Mouse (Mus musculus) left cerebral cortex, adult 8-10 months (tissue): ENCODE measurements around the gene Metrn. TPM values are rescaled to one million over a fixed set of nuclear protein-coding genes. Genes with fewer than 3 reads are reported as not detected.

ENCODE experiments used
- DNase-seq, 2 experiments: peaks; one replicate each; pipeline ENCODE4 v3.0.0; 2022; ENCODE audit warnings: low spot score in 2 of 2
- total RNA-seq, 4 experiments: library from RNA; stranded (reverse); gene quantifications; 2 replicates each; pipeline ENCODE4 v1.2.4; 2022

Gene Metrn
- total RNA-seq, 4 experiments from 2014 or later = 83.0 to 89.4 (median 88.3) TPM

DNA sequence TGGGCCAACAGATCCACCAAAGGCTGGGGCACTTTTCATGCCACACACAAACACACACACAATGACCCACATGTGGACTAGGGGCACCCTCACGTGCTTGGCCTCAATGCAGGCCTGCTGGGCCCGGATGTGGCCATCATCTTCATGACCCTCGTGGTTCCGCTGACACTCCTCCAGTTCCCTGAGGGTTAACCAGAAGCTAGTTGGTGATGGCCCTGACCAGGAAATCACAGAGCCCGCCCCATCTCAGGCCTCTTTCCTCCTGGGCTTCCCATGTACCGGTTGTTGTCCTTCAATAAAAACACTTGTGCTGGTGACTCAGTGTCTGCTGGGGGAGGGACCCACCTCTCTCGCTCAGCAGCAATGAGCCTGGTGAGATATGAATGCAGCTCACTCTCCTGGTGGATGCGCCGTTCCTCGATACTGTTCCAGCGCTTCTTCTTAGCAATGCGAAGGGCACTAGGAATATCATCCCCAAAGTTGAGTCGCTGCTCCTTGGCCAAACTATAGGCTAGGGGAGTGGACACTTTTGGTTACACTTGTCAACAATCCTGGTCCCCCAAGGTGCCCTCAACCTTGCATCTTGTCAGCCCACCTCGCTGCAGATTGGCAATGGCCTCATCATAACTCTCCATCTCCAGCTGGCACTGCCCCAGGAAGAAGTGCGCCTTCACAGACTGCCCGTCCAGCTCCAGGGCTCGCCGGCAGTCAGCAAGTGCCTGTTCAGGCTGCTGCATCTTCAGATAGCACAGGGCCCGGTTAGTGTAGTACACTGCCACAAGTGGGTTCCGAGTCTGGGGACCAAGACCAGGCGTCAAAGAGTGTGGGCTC lies 34.7 kb upstream of the Metrn start:
- no peak for DNase-seq

DNA sequence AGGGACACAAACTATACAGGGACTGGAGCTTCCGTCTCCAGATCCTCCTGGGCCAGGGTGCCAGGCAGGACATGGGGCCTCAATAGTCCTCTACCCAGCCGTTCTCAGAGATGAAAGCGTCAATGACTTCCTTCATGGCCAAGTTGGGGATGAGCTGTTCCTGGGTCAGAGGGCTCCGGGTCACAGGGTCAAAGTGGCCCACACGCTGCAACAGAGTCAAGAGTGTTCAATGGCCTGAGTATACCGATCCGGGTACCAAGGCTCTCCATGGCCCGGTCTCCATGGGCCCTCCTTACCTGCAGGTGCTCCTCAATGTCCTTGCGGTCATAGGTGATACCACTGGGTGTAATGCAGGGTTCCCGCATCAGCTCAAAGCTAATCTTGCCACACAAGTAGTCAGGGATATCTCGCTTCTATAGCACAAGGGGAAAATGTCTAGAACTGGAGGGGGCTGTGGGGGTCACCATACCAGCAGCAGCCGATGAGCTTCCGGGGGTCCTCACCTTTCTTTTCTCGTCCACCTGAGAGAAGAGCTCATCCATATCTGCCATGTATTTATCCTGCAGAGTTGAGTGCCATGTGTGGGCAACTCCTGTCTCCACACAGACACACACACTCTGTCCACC lies 34.0 kb upstream of the Metrn start:
- DNase-seq = no peak

DNA sequence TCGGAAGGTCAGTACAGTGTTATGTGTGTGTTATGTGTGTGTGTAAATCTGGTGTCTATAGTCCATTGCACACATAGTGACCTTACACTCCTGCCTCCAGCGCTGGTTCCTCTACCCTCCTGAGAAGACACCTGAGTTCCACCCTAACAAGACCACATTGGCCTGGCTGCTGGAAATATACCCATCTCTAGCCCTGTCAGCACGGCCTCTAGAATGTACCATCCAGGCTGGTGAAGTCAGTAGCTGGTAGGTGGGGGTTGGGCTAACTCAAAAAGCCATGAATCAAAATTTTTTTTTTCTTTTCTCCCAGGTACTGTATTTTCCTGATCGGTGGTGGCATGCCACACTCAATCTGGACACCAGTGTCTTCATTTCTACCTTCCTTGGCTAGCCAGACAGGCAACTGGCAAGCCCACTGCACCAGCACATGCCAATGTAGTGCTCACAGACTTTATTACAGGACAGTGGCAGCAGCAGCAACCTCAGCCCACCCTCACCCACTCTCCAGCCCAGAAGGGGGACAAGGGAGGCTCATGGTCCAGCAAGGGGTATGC lies 33.3 kb upstream of the Metrn start:
- no peak for DNase-seq

DNA sequence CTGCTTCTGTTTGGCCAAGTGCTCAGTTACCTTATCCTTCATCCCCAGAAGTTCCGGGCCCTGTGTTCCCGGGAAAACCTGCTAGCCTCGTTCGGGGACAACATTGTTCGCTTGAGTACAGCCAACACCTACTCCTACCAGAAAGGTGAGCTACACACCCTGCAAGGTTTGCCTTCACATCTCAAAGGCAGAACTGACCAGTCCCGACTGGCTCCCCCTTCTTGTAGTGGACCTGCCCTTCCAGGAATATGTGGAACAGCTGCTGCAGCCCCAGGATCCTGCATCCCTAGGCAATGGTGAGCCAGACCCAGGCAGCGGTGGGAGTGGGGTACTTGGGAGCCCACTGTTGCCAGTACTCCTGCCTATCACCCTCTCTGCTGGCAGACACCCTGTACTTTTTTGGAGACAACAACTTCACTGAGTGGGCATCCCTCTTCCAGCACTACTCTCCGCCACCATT lies 32.7 kb upstream of the Metrn start:
- DNase-seq = no peak

DNA sequence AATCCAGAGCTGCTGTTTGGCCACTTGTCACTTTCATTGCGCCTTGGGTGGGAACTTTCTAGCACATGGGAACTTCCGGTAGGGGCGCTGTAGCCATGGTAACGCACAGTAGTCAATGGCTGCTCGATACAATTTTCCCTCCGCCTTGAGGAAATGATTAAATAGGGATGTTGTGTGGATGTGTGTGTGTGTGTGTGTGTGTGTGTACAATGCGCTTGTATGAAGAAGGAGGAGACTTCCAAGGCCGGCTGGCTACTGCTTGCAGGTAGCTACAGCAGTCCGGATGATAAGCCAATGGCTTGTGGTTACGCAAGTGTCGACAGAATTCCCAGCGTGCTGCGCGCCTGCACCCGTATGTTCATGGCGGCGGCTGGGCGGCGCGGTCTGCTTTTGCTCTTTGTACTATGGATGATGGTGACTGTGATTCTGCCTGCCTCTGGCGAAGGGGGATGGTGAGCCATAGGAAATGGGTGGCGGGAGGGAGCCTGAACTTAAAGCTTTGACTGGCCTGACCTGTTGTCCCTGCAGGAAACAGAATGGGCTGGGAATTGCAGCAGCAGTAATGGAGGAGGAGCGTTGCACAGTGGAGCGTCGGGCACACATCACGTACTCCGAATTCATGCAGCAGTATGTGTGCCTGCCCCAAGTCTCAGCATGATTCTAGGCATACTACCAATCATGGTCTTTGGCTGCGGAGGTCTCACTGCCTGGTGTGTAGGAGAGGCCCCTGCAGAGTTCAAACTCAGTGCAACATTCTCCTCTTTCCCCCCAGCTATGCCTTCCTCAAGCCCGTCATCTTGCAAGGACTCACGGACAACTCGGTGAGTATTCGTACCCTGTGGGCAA lies 32.0 kb upstream of the Metrn start, which contains the start of gene Jmjd8:
Jmjd8 (plus strand) TSS at position 156 of the 846 bp plus-strand sequence.
- peak in 1 of 2 experiments; percentile 81 for DNase-seq

DNA sequence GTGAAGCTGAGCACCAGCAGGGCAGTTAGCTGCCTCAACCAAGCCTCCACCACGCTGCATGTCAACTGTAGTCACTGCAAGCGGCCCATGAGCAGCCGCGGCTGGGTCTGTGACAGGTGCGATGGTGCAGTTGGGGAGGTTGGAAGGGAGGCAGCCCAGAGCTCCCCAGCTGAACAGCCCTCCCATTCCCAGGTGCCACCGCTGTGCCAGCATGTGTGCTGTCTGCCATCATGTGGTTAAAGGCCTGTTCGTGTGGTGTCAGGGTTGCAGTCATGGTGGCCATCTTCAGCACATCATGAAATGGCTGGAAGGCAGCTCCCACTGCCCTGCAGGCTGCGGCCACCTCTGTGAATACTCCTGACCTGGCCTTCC lies 31.3 kb upstream of the Metrn start:
- DNase-seq = no peak

DNA sequence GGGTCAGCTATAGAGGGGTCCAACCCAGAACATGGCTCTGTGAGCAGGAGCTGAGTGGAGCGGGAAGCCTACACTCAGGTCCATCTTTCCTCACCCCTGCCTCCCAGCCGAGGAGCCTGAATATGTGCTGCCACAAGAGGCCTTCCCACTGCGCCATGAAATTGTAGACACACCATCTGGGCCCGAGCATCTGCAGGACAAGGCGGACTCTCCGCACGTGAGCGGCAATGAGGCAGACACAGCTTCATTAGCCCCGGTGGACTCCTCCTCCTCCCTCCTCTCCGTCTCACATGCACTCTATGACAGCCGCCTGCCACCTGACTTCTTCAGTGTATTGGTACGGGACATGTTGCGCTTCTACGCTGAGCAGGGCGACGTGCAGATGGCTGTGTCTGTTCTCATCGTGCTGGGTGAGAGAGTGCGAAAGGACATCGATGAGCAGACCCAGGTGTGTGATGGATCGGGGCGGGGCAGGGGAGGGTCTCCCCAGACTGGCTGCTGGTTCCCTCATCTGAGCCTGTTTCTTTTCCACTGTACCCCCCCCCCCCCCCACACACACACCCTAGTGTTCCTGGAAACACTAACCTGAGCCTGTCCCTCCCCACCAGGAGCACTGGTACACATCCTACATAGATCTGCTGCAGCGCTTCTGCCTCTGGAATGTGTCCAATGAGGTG lies 30.7 kb upstream of the Metrn start:
- no peak for DNase-seq

DNA sequence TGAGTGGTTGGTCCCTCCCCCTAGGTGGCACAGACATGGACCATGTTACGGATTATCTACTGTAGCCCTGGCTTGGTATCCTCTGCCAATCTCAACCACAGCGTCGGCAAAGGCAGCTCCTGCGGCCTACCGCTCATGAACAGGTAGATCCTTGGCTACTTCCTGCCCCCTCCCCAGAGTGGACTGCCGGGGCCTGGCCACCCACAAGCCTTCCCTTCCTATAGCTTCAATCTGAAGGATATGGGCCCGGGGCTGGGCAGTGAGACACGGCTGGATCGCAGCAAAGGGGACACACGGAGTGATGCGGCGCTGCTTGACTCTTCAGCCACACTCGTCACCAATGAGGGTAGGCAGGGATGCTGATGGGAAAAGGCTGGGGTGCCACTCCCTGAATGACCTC lies 30.1 kb upstream of the Metrn start:
- no peak for DNase-seq

DNA sequence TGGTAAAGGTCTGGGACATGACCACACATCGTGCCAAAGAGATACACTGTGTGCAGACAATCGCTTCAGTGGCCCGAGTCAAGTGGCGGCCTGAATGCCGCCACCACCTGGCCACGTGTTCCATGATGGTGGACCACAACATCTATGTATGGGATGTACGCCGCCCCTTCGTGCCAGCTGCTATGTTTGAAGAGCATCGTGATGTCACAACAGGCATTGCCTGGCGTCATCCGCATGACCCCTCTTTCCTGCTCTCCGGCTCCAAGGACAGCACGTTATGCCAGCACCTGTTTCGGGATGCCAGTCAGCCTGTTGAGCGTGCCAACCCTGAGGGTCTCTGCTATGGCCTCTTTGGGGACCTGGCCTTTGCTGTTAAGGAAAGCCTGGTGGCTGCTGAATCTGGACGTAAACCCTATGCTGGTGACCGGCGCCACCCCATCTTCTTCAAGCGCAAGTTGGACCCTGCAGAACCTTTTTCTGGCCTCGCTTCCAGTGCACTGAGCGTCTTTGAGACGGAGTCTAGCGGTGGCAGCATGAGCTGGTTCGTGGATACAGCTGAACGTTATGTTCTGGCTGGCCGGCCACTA lies 29.1 kb upstream of the Metrn start:
- no peak for DNase-seq

DNA sequence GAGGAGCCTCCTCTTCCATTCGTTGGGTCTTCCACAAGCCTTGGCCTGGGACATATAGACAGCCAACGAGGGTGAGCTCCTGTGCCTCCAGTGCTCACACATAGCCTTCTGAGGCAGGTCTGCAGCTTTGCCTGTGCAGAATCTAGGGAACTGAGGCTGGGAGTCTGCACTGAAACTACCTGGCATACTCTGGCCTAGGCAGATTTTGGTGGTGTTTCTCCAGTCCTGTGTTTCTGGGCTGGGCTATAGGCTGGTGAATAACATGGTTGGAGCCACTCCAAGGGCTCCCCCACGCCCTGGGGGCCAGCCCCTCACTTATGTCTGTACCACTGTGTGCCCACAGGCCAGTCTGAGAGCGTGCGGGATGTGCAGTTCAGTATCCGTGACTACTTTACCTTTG lies 28.4 kb upstream of the Metrn start:
- DNase-seq = no peak

DNA sequence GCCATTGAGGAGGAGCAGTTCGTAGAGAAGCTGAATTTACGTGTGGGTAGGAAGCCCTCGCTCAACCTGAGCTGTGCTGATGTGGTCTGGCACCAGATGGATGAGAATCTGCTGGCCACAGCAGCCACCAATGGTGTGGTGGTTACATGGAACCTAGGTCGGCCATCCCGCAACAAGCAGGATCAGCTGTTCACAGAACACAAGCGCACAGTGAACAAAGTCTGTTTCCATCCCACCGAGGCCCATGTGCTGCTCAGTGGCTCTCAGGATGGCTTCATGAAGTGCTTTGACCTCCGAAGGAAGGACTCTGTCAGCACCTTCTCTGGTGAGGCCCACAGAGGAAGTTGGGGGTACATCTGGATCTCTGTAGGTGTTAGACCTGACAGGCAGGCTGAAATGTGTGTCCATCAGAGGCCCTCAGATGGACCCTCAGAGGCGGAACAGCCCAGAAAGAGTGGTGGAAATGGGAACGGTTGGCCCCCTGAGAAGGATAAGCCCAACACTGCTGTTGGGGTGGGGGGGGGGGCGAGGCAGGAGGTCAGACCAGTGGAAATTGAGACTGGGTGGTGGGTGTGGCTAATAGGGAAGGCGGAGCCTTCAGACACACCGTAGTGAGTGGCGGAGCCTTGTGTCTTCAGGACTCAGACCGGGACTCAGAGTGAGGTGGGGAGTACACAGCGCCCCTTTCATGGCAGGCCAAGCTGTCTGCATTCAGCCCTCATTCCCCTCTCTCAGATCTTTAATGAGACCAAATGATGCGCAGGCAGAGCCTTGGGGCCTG lies 27.6 kb upstream of the Metrn start:
- no peak for DNase-seq

DNA sequence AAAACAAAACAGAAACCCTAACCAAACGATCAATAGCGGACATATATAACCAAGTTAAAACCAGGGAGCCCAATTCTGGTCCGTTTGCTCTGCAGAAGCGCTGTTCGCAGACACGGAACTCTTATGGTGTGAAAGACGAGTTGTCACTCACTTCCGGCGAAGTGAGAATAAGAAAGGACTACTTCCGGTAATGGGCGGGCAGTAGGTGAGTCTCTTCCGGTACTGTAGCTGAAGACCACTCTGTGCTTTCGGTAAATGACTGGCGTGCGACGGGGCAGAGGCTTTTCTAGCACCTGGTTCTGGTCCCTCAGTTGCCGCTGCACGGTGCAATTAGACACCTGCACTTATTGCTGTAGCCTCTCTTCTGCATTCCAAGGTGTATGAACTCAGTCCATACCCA lies 26.5 kb upstream of the Metrn start, which contains the start of gene Wdr24:
Wdr24 (plus strand) TSS at position 176 of the 400 bp plus-strand sequence.
- peak in 1 of 2 experiments; percentile 73 for DNase-seq

DNA sequence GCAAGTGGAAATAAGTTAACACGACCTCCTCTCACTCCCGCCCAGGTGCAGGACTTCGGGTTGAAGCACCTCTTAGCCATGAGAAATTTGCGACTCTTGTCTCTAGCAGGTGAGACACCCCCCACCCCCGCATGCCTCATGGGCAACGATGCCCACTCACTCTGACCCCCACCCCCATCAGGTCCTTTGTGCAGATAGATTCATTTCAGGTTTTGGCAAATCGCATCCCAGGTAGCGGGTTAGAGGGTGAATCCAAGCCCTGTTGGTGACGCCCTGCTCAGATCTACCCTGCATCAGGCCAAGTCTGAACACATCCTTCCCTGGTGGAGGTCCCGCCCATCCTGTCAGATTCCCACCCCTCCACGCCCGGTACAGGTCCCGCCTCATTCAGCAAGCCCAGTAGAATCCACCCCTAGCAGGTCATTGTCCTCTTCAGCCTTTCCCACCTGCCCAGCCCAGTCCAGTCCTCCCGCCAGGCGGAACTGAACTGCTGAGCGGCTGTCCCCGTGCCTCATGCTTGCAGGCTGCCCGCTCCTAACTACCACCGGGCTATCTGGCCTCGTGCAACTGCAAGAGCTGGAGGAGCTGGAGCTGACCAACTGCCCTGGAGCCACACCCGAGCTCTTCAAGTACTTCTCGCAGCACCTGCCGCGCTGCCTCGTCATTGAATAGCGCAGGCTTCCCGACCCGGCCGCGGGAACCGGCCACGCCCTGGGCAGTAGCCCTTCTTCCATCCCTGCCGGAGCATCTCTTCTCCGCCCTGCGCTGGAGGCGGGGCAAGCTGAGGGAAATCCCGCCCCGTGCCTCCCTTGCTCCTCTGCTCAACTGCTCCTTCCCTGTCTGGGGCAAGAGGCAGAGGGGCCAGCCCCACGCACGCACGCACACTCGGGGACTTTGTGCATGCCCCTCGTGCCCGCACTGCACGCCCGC lies 22.2 kb upstream of the Metrn start:
- no peak for DNase-seq

DNA sequence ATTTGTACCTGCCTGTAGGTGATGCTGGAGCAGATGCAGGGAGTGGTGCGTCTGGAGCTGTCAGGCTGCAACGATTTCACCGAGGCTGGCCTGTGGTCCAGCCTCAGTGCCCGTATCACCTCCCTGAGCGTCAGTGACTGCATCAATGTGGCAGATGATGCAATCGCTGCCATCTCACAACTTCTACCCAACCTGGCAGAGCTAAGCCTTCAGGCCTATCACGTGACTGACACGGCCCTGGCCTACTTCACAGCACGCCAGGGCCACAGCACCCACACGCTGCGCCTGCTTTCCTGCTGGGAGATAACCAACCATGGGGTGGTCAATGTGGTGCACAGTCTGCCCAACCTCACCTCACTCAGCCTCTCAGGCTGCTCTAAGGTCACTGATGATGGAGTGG lies 20.7 kb upstream of the Metrn start:
- no peak for DNase-seq

DNA sequence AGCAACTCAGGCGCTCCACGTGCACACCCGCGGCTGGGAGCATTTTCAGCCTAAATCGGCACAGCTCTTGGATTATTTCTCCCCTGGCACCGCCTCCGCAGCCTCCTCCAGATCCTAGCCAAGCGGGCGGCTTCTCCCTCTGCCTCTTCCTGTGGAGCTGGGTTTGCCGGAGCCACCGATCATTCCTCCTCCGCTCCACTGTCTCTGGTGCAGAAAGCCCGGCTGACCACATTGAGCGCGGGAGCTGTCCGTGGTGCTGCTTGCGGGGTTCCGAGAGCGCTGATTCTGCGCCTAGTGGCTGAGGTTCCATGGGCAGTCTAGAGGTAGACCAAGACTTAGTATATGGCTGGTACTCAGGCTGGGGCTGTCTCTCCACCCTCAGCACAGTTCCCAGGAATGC lies 16.5 kb upstream of the Metrn start:
- peak; percentile 69 to 89 for DNase-seq

DNA sequence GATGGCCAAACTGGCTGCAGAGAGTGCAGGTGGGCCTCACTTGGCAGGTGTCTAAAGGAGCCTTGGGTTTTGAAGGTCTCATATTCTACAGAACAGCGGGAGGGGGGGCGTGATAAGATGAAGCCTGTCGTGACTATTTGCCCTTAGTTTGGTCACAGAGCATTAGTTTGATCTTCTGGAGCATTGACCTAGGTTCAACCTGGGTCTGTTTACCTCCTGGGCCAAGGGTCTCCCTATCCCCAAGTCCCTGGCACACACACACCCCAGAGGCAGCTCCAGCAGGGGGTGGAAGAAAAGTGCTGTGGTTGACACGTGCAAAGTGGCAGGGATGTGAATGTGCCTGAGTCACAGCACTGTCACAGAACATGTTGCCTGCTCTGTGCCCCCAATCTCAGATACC lies 14.0 kb upstream of the Metrn start:
- no peak for DNase-seq

DNA sequence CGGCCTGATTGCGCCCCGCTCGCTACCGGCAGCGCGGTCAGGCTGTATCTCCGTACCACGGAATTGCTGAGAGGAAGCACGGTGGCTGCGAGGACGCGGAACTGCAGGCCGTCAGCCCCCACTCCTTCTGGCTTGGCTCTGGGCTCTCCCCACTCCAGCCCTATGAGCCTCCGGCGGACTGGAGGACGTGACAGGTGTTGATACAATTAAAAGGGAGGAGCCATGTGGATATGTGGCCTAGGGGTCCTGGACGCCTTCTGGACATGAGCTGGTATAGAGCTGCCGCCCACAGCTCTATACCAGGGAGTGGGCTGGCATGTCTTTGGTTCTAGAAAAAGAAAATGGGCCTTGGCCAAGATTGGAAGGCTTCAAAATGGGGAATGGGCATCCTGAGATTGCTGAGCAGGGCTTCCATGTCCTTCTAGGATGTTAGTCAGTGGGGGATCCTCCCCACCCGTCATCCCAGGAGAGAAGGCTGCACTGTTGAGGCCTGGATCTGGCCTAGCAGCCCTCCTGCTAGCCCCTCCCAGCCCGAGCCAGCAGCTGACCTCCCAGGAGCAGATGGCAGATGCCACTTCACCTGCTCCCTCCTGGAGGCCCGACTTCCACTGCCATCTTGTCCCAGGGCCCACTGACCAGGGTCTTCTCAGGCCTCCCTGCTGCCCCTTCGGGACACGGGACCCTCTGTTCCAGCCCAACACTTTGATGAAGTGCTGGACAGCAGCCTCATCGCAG lies 12.8 kb upstream of the Metrn start:
- DNase-seq = no peak
